Mouse (Mus musculus) embryonic facial prominence, embryonic 12.5 days (tissue): ENCODE measurements around the gene Gpr179. TPM values are rescaled to one million over a fixed set of nuclear protein-coding genes. Genes with fewer than 3 reads are reported as not detected.
"Not testable (repeated sequence)": the region's sequence is repeated elsewhere in the genome, so short reads cannot be mapped to it uniquely, and the experiment has no call there.

Experiments used
- ATAC-seq: fragments of 200-750 bp; cut with Nextera tagmentation; 2 replicates; pipeline ENCODE4 v1.8.0; 2017; ENCODE audit not compliant: insufficient number of reproducible peaks, insufficient read depth, low FRiP score, low TSS enrichment
- H3K27ac ChIP-seq: fragments of 300-500 bp; sonication (generic); 2 replicates; pipeline ENCODE4 v1.5.1; 2016; ENCODE audit warnings: mild to moderate bottlenecking
- H3K27me3 ChIP-seq: fragments of 300-500 bp; sonication (generic); 2 replicates; pipeline ENCODE4 v1.6.1; 2016; ENCODE audit warnings: mild to moderate bottlenecking, moderate library complexity
- H3K36me3 ChIP-seq: fragments of 300-500 bp; sonication (generic); 2 replicates; pipeline ENCODE4 v1.6.1; 2016; ENCODE audit warnings: mild to moderate bottlenecking
- H3K4me1 ChIP-seq: fragments of 300-500 bp; sonication (generic); 2 replicates; pipeline ENCODE4 v1.6.1; 2016
- H3K4me2 ChIP-seq: fragments of 300-500 bp; sonication (generic); replicated peaks from 2 replicates; pipeline ENCODE4 v1.6.1; 2016; ENCODE audit warnings: mild to moderate bottlenecking, moderate library complexity
- H3K4me3 ChIP-seq: fragments of 300-500 bp; sonication (generic); 2 replicates; pipeline ENCODE4 v1.5.1; 2016; ENCODE audit warnings: mild to moderate bottlenecking
- H3K9ac ChIP-seq: fragments of 300-500 bp; sonication (generic); 2 replicates; pipeline ENCODE4 v1.6.1; 2016; ENCODE audit warnings: mild to moderate bottlenecking, moderate library complexity
- H3K9me3 ChIP-seq: fragments of 300-500 bp; sonication (generic); 2 replicates; pipeline ENCODE4 v1.6.1; 2016; ENCODE audit warnings: mild to moderate bottlenecking, moderate library complexity
- WGBS: fragments of 180-500 bp; shearing (Covaris S2); methylation state at CpG from one replicate; pipeline ENCODE4 v1.1.7; 2016; 5-methylcytosine and 5-hydroxymethylcytosine counted together
- polyA plus RNA-seq: library from polyadenylated mRNA; unstranded; fragments of >200 nt; fragmentation: Nextera tagmentation; extraction: Ambion mirVana; gene quantifications from 2 replicates; pipeline ENCODE4 v1.2.1, GENCODE M21; 2016

Gene Gpr179
- polyA plus RNA-seq, 1 experiment from 2014 or later = 0.15 TPM

DNA sequence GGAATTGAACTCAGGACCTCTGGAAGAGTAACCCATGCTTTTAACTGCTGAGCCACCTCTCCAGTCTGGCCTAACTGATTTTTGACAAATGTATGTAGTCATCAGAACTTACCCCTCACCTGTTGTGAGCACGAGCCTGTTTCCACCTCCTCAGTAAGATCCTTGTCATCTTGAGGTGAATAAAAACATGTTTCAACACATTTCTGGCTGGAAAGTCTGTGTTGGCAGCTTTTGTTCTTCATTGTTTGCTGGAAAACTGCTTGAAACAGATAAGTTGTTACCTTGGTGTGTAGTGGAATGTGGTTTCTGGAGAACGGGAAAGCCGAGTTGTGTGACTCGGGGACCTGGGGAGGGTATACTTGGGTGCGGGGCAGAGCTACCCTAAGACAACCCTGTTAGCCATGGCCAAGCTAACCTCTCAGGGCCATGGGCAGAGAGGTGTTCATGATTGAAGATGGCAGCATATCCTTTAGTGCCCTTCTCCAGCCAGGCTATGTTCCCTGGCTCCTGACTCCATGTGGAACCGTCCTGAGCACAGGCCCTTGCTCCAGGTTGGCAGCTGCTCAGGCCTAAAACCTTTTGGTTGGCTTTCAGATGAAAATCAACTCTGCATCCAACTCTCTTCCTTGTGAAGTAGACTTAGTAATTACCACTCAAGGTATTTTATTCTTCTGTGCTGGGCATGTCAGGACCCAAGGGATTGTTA lies 20.4 kb upstream of the Gpr179 start:
- H3K9ac ChIP-seq = no peak overlapping the region
- no peak for ATAC-seq
- 84% methylated on average over 6 of the region's 6 CpGs for WGBS
- 0 out of 2 replicates have a peak, but pooled peaks cover 3% of the 10 kb centered on the region for H3K4me1 ChIP-seq
- H3K27me3 ChIP-seq = no peaks in the 10 kb centered on the region
- H3K36me3 ChIP-seq = peaks cover 25% of the 10 kb centered on the region
- H3K4me3 ChIP-seq = no peak overlapping the region
- H3K4me2 ChIP-seq = no peak overlapping the region
- H3K9me3 ChIP-seq = no peaks in the 10 kb centered on the region
- H3K27ac ChIP-seq = no peak overlapping the region

DNA sequence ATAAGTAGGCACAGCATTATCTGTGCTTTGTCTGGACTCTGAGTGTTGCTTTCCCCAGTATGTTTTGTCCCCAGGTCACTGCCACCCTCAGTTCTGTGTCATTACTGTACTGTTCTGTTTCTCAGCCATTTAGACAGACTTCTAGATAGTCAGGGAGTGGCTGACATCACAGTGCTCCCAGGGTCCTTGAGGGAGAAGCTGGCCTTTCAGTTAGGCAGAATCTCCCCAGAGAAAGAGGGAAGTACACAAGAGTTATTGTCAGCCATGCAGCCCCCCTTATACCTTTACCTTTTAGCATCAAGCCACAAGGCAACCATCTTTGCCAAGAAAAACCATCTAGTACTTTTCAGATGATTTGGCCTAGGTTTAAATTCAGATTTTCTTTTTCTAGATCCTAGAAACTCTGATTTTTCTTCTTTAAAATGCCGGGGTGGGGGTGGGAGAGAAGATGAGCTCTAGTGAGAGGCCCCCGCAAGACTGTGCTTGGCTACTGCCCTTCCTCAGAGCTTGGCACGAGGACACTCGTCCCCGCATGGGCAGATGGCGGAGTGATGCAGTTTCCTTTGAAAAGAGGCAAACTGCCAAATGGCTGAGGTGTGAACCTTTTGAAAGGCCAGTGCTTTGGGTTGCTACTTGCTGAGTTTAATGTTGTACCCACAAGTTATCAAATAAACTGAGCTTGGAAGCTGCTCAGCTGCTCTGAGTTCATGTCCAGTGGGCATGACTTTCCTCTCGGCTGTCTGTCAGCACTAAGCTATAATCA lies 18.6 kb upstream of the Gpr179 start:
- ATAC-seq = no peak

DNA sequence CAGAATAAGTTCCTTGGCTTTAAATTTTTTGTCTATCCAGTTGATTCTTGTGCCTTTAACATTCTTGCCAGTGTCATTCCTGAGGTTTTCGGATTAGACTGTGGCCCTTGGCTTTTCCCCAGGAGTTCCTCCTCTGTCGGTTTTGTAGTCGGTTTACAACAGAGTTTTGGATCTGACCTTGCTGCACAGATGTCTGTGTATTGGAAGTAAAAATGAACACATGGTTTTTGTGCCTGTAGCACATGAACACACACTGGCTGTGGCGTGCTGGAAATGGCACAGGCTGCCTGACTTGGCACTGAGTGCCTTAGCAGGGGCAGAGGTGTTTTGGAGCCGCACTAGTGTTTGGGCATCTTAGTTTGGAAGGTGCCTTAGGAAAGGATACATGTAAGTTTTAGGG lies 16.6 kb upstream of the Gpr179 start:
- Histone ChIP-seq H3K4me3 (no peak overlapping the region), H3K4me1 (peaks cover 26% of the 10 kb centered on the region), H3K27ac (no peak overlapping the region), H3K9ac (no peak overlapping the region), H3K27me3 (no peaks in the 10 kb centered on the region), H3K4me2 (no peak overlapping the region), H3K9me3 (no peaks in the 10 kb centered on the region), H3K36me3 (no peaks in the 10 kb centered on the region)
- ATAC-seq = no peak
- WGBS = 86% methylated on average over 5 of the region's 5 CpGs

More for the DNA sequence above, 18.6 kb upstream of the Gpr179 start:
- 89% methylated on average over 7 of the region's 7 CpGs for WGBS
- H3K9ac ChIP-seq = no peak overlapping the region
- no peak overlapping the region for H3K4me2 ChIP-seq
- H3K36me3 ChIP-seq = peaks cover 11% of the 10 kb centered on the region
- no peaks in the 10 kb centered on the region for H3K27me3 ChIP-seq
- peaks cover 6% of the 10 kb centered on the region for H3K4me1 ChIP-seq
- H3K27ac ChIP-seq = no peak overlapping the region
- H3K4me3 ChIP-seq = no peak overlapping the region
- no peaks in the 10 kb centered on the region for H3K9me3 ChIP-seq

DNA sequence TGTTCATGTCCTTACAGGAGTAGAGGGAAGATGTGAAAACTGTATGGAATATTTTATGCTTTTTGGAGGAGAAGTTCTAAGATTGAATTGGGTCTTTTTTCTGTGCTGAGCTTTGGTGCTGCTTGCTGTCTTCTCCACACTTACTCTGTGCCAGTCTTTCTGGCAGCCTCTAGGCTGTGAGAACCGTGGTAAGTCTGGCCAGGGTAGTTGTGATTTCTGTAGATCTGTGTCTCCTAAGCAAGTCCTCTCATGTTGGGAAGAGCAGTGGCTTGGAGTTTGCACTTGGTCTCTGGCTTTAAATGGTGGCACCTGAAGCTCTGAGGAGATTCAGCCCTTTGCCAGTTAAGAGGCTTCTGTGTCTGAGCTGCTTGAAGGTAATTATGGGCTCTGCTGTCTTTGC lies 13.7 kb upstream of the Gpr179 start:
- Histone ChIP-seq H3K4me3 (no peak overlapping the region), H3K4me1 (peaks cover 25% of the 10 kb centered on the region), H3K9me3 (no peaks in the 10 kb centered on the region), H3K9ac (peak overlapping the region; percentile 29; the same call in 1 of the 2 replicates), H3K4me2 (0 out of 2 replicates have a peak overlapping the region, but pooled peaks have one; percentile 90), H3K27me3 (no peaks in the 10 kb centered on the region), H3K36me3 (no peaks in the 10 kb centered on the region), H3K27ac (no peak overlapping the region)
- whole genome bisulfite sequencing = 69% methylated on average over 1 of the region's 1 CpGs
- ATAC-seq = no peak

DNA sequence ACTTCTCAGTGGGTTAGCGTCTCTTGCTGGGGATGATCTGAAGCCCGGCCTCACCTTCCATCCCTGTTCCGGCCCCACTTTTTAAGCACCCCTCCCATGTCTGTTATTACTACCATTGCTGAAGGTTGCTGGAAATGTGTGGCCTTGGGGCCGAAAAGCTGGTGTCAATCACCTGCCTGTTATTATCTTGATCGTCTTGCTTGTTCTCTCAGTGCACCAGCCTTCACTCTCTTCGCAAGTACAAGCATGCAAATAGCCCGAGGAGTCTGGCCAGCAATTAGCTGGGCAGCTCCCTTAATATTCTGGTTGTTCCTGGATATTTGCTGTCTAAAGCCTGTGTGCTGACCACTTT lies 11.7 kb upstream of the Gpr179 start:
- Histone ChIP-seq H3K36me3 (no peaks in the 10 kb centered on the region), H3K4me1 (peaks cover 25% of the 10 kb centered on the region), H3K9ac (peak overlapping the region; percentile 99), H3K4me3 (peak overlapping the region; percentile 99), H3K27ac (no peak overlapping the region), H3K27me3 (no peaks in the 10 kb centered on the region), H3K4me2 (peak overlapping the region; percentile 90), H3K9me3 (no peaks in the 10 kb centered on the region)
- WGBS = under 1% methylated on average over 7 of the region's 7 CpGs
- ATAC-seq = no peak

DNA sequence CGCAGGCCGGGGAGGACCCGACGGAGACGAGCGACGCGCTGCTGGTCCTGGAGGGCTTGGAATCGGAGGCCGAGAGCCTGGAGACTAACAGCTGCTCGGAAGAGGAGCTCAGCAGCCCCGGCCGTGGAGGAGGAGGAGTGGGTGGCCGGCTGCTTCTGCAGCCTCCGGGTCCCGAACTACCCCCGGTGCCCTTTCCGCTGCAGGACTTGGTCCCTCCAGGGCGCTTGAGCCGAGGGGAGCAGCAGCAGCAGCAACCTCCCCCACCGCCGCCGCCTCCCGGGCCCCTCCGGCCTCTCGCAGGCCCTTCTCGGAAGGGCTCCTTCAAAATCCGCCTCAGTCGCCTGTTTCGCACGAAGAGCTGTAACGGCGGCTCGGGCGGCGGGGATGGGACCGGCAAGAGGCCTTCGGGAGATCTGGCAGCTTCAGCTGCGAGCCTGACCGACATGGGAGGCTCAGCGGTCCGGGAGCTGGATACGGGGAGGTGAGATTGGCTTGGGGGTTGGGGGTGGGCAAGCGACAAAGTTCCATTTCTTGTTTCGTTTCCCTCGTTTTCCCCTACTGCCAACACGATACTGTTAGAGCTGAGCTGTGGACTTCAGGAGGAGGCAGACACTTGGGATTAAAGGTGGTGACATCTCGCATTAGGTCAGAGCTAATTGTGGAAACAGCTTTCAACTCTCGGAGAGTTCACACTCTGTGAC lies 11.2 kb upstream of the Gpr179 start:
- Histone ChIP-seq H3K27me3 (no peaks in the 10 kb centered on the region), H3K9ac (peak overlapping the region; percentile 99), H3K36me3 (no peaks in the 10 kb centered on the region), H3K27ac (peak overlapping the region; percentile 86), H3K9me3 (no peaks in the 10 kb centered on the region), H3K4me2 (peak overlapping the region; percentile 90), H3K4me3 (peak overlapping the region; percentile 99), H3K4me1 (peaks cover 25% of the 10 kb centered on the region)
- 0 out of 2 replicates have a peak, but pooled peaks have one; percentile 2 for ATAC-seq
- under 1% methylated on average over 42 of the region's 49 CpGs for WGBS

DNA sequence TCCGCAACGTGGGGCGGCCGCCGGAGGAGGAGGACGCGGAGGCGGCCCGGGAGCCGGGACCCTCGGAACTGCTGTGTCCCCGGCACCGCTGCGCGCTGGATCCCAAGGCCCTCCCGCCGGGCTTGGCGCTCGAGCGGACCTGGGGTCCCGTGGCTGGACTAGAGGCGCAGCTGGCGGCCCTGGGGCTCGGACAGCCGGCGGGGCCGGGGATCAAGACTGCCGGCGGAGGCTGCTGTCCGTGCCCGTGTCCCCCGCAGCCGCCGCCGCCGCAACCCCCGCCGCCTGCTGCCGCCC lies 10.7 kb upstream of the Gpr179 start:
- Histone ChIP-seq H3K4me3 (peak overlapping the region; percentile 99), H3K9ac (peak overlapping the region; percentile 99), H3K27ac (peak overlapping the region; percentile 86), H3K4me1 (peaks cover 25% of the 10 kb centered on the region), H3K36me3 (no peaks in the 10 kb centered on the region), H3K4me2 (peak overlapping the region; percentile 90), H3K9me3 (no peaks in the 10 kb centered on the region), H3K27me3 (no peaks in the 10 kb centered on the region)
- under 1% methylated on average over 39 of the region's 39 CpGs for WGBS
- no peak; the same call in 1 of the 2 replicates for ATAC-seq

DNA sequence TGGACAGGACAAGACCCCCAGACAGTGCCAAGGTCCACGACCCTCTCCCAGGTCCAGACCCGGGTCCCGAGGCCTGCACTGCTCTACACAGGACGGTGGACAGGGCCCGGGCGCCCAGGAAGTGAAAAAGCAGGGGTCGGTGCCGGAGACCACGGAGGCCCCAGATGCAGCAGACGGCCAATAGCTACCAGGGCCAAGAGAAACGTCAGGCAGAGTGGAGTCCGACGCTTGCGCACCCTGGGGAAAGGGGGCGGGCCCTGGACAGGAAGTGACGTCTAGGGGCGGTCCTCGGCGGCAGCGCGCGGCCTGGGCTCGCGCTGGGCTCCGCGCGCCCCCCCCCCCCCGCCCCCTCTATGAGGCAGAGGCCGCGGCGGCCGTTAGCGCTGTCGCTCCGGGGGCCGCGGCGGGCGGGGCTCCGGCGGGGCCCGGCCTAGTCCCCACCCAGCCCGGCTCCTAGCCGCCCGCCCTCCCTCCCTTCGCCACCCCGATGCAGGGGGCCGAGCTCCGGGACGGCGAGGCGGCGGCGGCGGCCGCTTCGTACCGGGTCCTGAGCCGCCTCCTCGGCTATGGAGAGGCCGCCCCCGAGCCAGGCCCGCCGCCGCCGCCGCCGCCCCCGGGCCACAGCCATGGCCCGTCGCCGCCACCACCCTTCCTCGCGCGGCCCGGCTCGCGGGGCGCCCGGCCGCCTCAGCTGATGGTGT lies 10.2 kb upstream of the Gpr179 start, which contains the start of gene Socs7:
Gene Socs7 (plus strand): TSS at position 604 of the 701 bp plus-strand sequence.
- Histone ChIP-seq H3K4me3 (peak within 1 kb of the TSS; percentile 99), H3K4me1 (peaks cover 25% of the 10 kb centered on the region), H3K27ac (peak within 1 kb of the TSS; percentile 86), H3K9me3 (no peaks in the 10 kb centered on the region), H3K27me3 (no peaks in the 10 kb centered on the region), H3K9ac (peak within 1 kb of the TSS; percentile 99), H3K36me3 (no peaks in the 10 kb centered on the region), H3K4me2 (peak within 1 kb of the TSS; percentile 90)
- ATAC-seq = peak; percentile 94
- under 1% methylated on average over 36 of the region's 81 CpGs for WGBS

DNA sequence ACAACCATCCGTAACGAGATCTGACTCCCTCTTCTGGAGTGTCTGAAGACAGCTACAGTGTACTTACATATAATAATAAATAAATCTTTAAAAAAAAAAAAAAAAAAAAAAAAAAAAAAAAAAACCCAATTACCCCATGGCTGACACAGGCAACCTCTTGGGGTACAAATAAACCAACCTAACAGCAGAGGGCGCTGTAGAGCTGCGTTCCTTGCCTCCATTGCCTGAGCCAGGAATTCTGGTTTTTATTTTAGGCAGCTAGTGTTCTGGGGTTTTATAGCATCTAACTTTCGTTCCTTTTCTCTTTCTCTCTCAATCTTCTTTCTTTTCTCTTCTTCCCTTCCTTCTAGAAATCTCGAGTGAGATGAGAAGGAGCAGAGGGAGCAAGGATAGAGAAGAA lies 5.8 kb upstream of the Gpr179 start:
- not testable (repeated sequence) for H3K4me1 ChIP-seq, H3K27ac ChIP-seq, H3K4me2 ChIP-seq, H3K4me3 ChIP-seq, H3K9me3 ChIP-seq, ATAC-seq, H3K27me3 ChIP-seq, H3K36me3 ChIP-seq, H3K9ac ChIP-seq
- 14% methylated on average over 4 of the region's 6 CpGs for WGBS

DNA sequence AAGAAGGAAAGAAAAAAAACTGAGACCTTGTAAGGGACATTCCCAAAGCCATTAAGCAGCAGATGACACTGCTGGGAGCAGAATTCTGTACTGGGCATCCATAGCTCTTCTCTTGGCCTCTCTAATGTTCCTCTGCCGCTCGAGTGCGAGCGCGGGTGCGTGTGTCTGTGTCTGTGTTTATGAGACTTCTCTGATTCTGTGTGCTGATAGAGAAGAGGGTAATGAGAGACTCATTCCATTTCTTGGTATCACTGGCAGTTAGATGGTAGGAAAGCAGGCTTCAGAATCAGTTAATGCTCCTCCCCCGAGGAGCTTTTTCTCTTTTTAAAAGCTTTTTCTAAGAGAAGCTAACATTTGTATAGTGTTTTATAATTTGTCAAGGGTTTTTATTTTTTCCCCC lies 3.4 kb upstream of the Gpr179 start:
- Histone ChIP-seq H3K9ac (no peak overlapping the region), H3K27me3 (no peaks in the 10 kb centered on the region; the same call in 1 of the 2 replicates), H3K4me3 (no peak overlapping the region), H3K27ac (no peak overlapping the region), H3K4me1 (no peaks in the 10 kb centered on the region; the same call in 1 of the 2 replicates), H3K9me3 (no peaks in the 10 kb centered on the region), H3K36me3 (no peaks in the 10 kb centered on the region), H3K4me2 (no peak overlapping the region)
- no peak for ATAC-seq
- 87% methylated on average over 7 of the region's 7 CpGs for WGBS

DNA sequence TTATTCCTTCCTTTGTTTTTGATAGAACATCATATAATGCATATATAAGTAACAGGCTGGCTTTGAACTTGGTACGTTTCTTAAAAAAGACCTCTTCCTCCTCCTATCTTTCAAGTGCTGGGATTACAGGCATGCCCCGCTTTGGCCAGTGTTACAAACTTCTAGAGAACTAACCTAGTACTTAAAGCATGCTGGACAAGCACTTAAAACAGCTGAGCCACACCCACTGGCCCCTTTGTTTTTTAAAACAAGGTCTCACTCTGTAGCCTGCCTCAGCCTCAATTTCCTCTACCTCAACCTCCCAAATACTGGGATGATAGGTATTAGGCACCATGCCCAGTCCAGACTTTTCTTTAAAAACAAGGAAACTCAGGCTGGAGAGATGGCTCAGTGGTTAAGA lies 2.8 kb upstream of the Gpr179 start:
- peaks cover 6% of the 10 kb centered on the region for H3K4me1 ChIP-seq
- no peak overlapping the region for H3K4me2 ChIP-seq
- no peak for ATAC-seq
- H3K9me3 ChIP-seq = no peaks in the 10 kb centered on the region
- H3K27me3 ChIP-seq = no peaks in the 10 kb centered on the region; the same call in 1 of the 2 replicates
- 75% methylated on average over 2 of the region's 2 CpGs for WGBS
- H3K27ac ChIP-seq = no peak overlapping the region
- no peaks in the 10 kb centered on the region for H3K36me3 ChIP-seq
- H3K9ac ChIP-seq = no peak overlapping the region
- H3K4me3 ChIP-seq = no peak overlapping the region
